Mouse (Mus musculus) small intestine, adult 2 months (tissue): ENCODE results near the gene Zswim1.

Source experiments
- CTCF ChIP-seq: fragments of 200-500 bp; IDR thresholded peaks from 2 replicates; pipeline ENCODE4 v1.5.1; 2012; ENCODE audit warnings: low read depth, mild to moderate bottlenecking, control low read depth, inconsistent platforms, low read length, moderate library complexity, mixed read lengths; ENCODE audit not compliant: insufficient replicate concordance, insufficient read length; ENCODE audit errors: extremely low read depth
- POLR2A ChIP-seq: fragments of 200-500 bp; IDR thresholded peaks from 2 replicates; pipeline ENCODE4 v1.6.1; 2012; ENCODE audit warnings: low read depth, mild to moderate bottlenecking, control low read depth, inconsistent platforms, low read length, moderate library complexity

DNA sequence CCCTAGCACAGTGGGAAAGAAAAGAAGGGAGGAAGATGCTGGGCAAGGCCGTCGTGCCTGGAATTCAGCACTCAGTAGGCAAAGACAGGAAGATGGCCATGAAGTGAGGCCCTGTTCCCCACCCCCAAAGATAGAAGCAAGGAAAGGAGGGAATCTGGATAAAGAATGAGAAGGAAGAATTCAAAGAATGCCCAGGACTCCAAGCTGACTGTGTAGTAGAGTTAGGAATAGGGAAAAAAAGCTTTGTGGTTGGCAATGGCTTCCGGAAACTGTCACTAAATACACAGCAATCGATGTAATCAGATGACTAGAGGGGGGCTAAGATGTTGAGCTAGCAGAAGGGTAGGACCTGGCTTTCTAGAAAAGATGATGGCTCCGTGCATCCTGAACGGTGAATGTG, 5.3 kb upstream of the Zswim1 start:
- TF ChIP-seq CTCF (no peak), POLR2A (no peak)
